Comparison of ENCODE assay signal across 10 mouse cellular contexts in the genomic region with DNA sequence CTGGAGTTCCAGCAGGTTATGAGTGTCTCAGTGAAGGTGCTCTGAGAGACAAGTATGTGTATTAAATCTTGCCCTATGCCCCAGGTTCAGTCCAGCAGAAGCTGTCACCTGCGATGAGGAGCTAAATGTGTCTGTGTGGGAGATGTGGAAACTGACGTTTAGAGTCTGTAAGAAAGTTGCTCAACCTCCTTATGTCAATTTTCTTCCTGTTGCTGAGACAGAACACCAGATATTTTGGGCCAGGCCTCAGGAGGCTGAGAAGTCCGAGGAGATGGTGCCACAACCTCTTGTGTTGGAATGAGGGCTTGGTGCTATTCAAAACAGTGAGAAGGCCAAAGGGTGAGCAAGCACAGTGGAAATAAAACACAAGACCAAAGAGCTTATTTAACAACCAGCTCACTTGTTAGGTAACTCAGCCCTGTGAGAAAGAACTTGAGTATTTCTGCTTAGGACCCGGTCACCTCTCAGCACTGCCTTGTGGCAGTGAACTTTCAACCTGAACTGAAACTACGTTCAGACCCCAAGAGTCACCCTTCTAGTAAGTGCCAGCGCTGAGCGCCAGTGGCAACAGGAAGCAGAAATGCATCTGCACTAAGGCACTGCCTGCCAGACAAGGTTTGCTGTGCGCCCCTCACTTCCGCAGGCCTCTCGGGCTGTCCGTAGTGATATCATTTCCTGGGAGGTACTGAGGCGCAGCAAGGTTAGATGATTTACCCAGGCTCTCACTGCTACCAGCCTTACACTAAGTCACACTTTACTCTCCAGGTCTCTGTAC. TPM values are rescaled to one million over a fixed set of nuclear protein-coding genes. Genes with fewer than 3 reads are reported as not detected.
DNase-seq lines count a peak whose midpoint lies in the region; ATAC-seq and TF ChIP-seq lines count a peak whose summit lies in the region.
"Had no signal": no experiment of that assay in that cellular context is flagged by ENCODE, and none has a peak within 500 bp of the region (broad histone marks: within the 10 kb centered on the region; RNA-seq: fewer than 3 reads in every experiment).

No protein-coding gene starts in this region.

- H3K27ac ChIP-seq in liver, embryonic 15.5 days (replicated peaks): peak overlapping the region; percentile 59
- no peak overlapping the region for H3K27ac ChIP-seq in hindbrain, postnatal 0 days
- H3K27ac ChIP-seq: neural tube, embryonic 13.5 days had no signal

- no peak overlapping the region for H3K4me3 ChIP-seq in liver, embryonic 15.5 days (replicated peaks)
- H3K4me3 ChIP-seq in hindbrain, postnatal 0 days (ENCODE audit: low read length): no peak overlapping the region
- H3K4me3 ChIP-seq: neural tube, embryonic 13.5 days had no signal

- DNase-seq in A20 (ENCODE audit: low read depth, low spot score): peak; percentile 14
- peak; percentile 45 to 49 for DNase-seq in CD8-positive naive resting alpha-beta T cell, adult 2 months (ENCODE audit: low read depth in 2 of 2, low spot score in 2 of 2)
- DNase-seq in skeletal muscle tissue, adult 2 months (ENCODE audit: low read depth, low spot score): peak; percentile 11
- DNase-seq in cerebellum, postnatal 10 days: no peak
- DNase-seq in hindbrain, postnatal 0 days (ENCODE audit: low spot score): no peak

- H3K9me3 ChIP-seq in liver, embryonic 15.5 days (replicated peaks): no peaks in the 10 kb centered on the region
- no peaks in the 10 kb centered on the region for H3K9me3 ChIP-seq in hindbrain, postnatal 0 days (ENCODE audit: low read length)
- H3K9me3 ChIP-seq: neural tube, embryonic 13.5 days had no signal

- H3K36me3 ChIP-seq in liver, embryonic 15.5 days (replicated peaks): no peaks in the 10 kb centered on the region
- H3K36me3 ChIP-seq in hindbrain, postnatal 0 days (ENCODE audit: insufficient read depth, low read length): no peaks in the 10 kb centered on the region
- H3K36me3 ChIP-seq: neural tube, embryonic 13.5 days had no signal

- no peaks in the 10 kb centered on the region for H3K27me3 ChIP-seq in liver, embryonic 15.5 days
- H3K27me3 ChIP-seq in hindbrain, postnatal 0 days (ENCODE audit: insufficient read depth, low read length): no peaks in the 10 kb centered on the region
- H3K27me3 ChIP-seq: neural tube, embryonic 13.5 days had no signal

- peak; percentile 58; the same call in 1 of the 2 replicates for ATAC-seq in liver, embryonic 15.5 days (ENCODE audit: insufficient read depth)
- ATAC-seq in cerebellum, adult (ENCODE audit: insufficient number of reproducible peaks, low FRiP score, low TSS enrichment): no peak
- ATAC-seq in hindbrain, postnatal 0 days: no peak

- H3K9ac ChIP-seq in liver, embryonic 15.5 days: no peak overlapping the region
- no peak overlapping the region for H3K9ac ChIP-seq in hindbrain, postnatal 0 days (replicated peaks; ENCODE audit: low read length)
- H3K9ac ChIP-seq: neural tube, embryonic 13.5 days had no signal

- TF ChIP-seq CTCF in hindbrain, postnatal 0 days (IDR thresholded peaks at IDR 0.05; ENCODE audit: low read depth): no peak

- H3K4me1 ChIP-seq in liver, embryonic 15.5 days (replicated peaks): no peaks in the 10 kb centered on the region
- no peaks in the 10 kb centered on the region for H3K4me1 ChIP-seq in hindbrain, postnatal 0 days (ENCODE audit: insufficient read depth, low read length)
- H3K4me1 ChIP-seq: neural tube, embryonic 13.5 days had no signal

- 28% methylated on average over 12 of the region's 12 CpGs for WGBS in liver, embryonic 15.5 days (ENCODE audit: insufficient replicate concordance)
- WGBS in hindbrain, postnatal 0 days: 89% methylated on average over 12 of the region's 12 CpGs

- peak overlapping the region; percentile 7 for H3K4me2 ChIP-seq in liver, embryonic 15.5 days
- H3K4me2 ChIP-seq in hindbrain, postnatal 0 days (ENCODE audit: low read depth, low read length): no peak overlapping the region
- H3K4me2 ChIP-seq: neural tube, embryonic 13.5 days had no signal

RNA-seq across cellular contexts. Expression of gene Msrb2, which starts 17.3 kb away (rescaled TPM):
- polyA plus RNA-seq in liver, embryonic 15.5 days (2015; fragmentation: Nextera tagmentation; extraction: Ambion mirVana): 7.8 and 8.8 TPM in 2 replicates
- total RNA-seq in hindbrain, postnatal 0 days (2014; rRNA removed): 7.4 and 9.8 TPM in 2 replicates
- 12.4 and 13.1 TPM in 2 replicates for polyA plus RNA-seq in hindbrain, postnatal 0 days (2015; fragmentation: Nextera tagmentation; extraction: Ambion mirVana)

RNA-seq across cellular contexts. Expression of gene Ptf1a, which starts 56.9 kb away (rescaled TPM):
- polyA plus RNA-seq in liver, embryonic 15.5 days (2015; fragmentation: Nextera tagmentation; extraction: Ambion mirVana): 0.50 TPM in 1 of 2 replicates, not detected in the other
- 5.1 and 8.5 TPM in 2 replicates for total RNA-seq in hindbrain, postnatal 0 days (2014; rRNA removed)
- polyA plus RNA-seq in hindbrain, postnatal 0 days (2015; fragmentation: Nextera tagmentation; extraction: Ambion mirVana): 1.8 and 1.9 TPM in 2 replicates
- total RNA-seq: gastrocnemius, adult 18-20 months; layer of hippocampus, postnatal 25 days had no signal

Comparison
In these comparisons a context has a peak if more than half of its experiments do, and no peak if none do; other contexts are left out.
1. DNase-seq: peak in A20 (single experiment), CD8-positive naive resting alpha-beta T cell, adult 2 months (2 of 2) and skeletal muscle tissue, adult 2 months (single experiment); none in cerebellum, postnatal 10 days (0 of 2) and hindbrain, postnatal 0 days (single experiment).